Mouse (Mus musculus): ENCODE data around the gene Dock2. TPM values are rescaled to one million over a fixed set of nuclear protein-coding genes. Genes with fewer than 3 reads are reported as not detected.

Gene Dock2
- total RNA-seq, 2 experiments from 2014 or later = 3.8 to 3.9 TPM

GRCm38 (mm10) chr11:34356109-34356508 is 427.6 kb downstream of the Dock2 start:
- no peak for DNase-seq (ENCODE audit: low spot score in 2 of 2)

GRCm38 (mm10) chr11:34355406-34355805 is 428.3 kb downstream of the Dock2 start:
- DNase-seq (ENCODE audit: low spot score in 2 of 2) = peak in 1 of 2 experiments; percentile 11

GRCm38 (mm10) chr11:34349453-34350056 is 434.1 kb downstream of the Dock2 start:
- no peak for DNase-seq (ENCODE audit: low spot score in 2 of 2)

GRCm38 (mm10) chr11:34348287-34348918 is 435.3 kb downstream of the Dock2 start:
- DNase-seq (ENCODE audit: low spot score in 2 of 2) = peak; percentile 44 to 57

- no peak for DNase-seq (ENCODE audit: low spot score in 2 of 2)
These were observed 439.4 kb downstream of the Dock2 start for GRCm38 (mm10) chr11:34344310-34344709.

- DNase-seq (ENCODE audit: low spot score in 2 of 2) = no peak
These were observed 439.9 kb downstream of the Dock2 start for GRCm38 (mm10) chr11:34343742-34344307.

GRCm38 (mm10) chr11:34339693-34340092 is 444.0 kb downstream of the Dock2 start:
- DNase-seq (ENCODE audit: low spot score in 2 of 2) = no peak

GRCm38 (mm10) chr11:34337907-34338306 is 445.8 kb downstream of the Dock2 start:
- no peak for DNase-seq (ENCODE audit: low spot score in 2 of 2)

- DNase-seq (ENCODE audit: low spot score in 2 of 2) = no peak
These were observed 451.2 kb downstream of the Dock2 start for GRCm38 (mm10) chr11:34332344-34333031.

- DNase-seq (ENCODE audit: low spot score in 2 of 2) = no peak
These were observed 460.0 kb downstream of the Dock2 start for GRCm38 (mm10) chr11:34323664-34324063.

- no peak for DNase-seq (ENCODE audit: low spot score in 2 of 2)
These were observed 464.4 kb downstream of the Dock2 start for GRCm38 (mm10) chr11:34319282-34319681.

GRCm38 (mm10) chr11:34317001-34317400 is 466.7 kb downstream of the Dock2 start:
- no peak for DNase-seq (ENCODE audit: low spot score in 2 of 2)

- no peak for DNase-seq (ENCODE audit: low spot score in 2 of 2)
These were observed 467.5 kb downstream of the Dock2 start for GRCm38 (mm10) chr11:34316176-34316575.

- no peak for DNase-seq (ENCODE audit: low spot score in 2 of 2)
These were observed 468.3 kb downstream of the Dock2 start for GRCm38 (mm10) chr11:34315383-34315782.

- no peak for DNase-seq (ENCODE audit: low spot score in 2 of 2)
These were observed 468.9 kb downstream of the Dock2 start, which contains the start of gene Fam196b for GRCm38 (mm10) chr11:34314534-34315379. Gene Fam196b (plus strand): TSS chr11:34314822.

- DNase-seq (ENCODE audit: low spot score in 2 of 2) = no peak
These were observed 471.5 kb downstream of the Dock2 start for GRCm38 (mm10) chr11:34312208-34312607.

- no peak for DNase-seq (ENCODE audit: low spot score in 2 of 2)
These were observed 472.0 kb downstream of the Dock2 start for GRCm38 (mm10) chr11:34311717-34312116.

GRCm38 (mm10) chr11:34309360-34309759 is 474.3 kb downstream of the Dock2 start:
- no peak for DNase-seq (ENCODE audit: low spot score in 2 of 2)

GRCm38 (mm10) chr11:34308731-34309130 is 475.0 kb downstream of the Dock2 start:
- DNase-seq (ENCODE audit: low spot score in 2 of 2) = no peak

GRCm38 (mm10) chr11:34306231-34306630 is 477.5 kb downstream of the Dock2 start:
- no peak for DNase-seq (ENCODE audit: low spot score in 2 of 2)

GRCm38 (mm10) chr11:34300064-34300463 is 483.6 kb downstream of the Dock2 start:
- DNase-seq (ENCODE audit: low spot score in 2 of 2) = no peak
